Mouse (Mus musculus): ENCODE data around the gene Kbtbd12. TPM values are rescaled to one million over a fixed set of nuclear protein-coding genes. Genes with fewer than 3 reads are reported as not detected.

Gene Kbtbd12
- total RNA-seq, 2 experiments from 2014 or later: 10.1 to 17.2 TPM

GRCm38 (mm10) chr6:88515971-88516370 lies 121.8 kb downstream of the Kbtbd12 start:
- no peak for ATAC-seq (replicated peaks; ENCODE audit: low FRiP score, poor library complexity, severe bottlenecking)

- no peak for ATAC-seq (replicated peaks; ENCODE audit: low FRiP score, poor library complexity, severe bottlenecking)
Measured at GRCm38 (mm10) chr6:88514546-88514945, 123.2 kb downstream of the Kbtbd12 start.

GRCm38 (mm10) chr6:88513984-88514383 lies 123.8 kb downstream of the Kbtbd12 start:
- no peak for ATAC-seq (replicated peaks; ENCODE audit: low FRiP score, poor library complexity, severe bottlenecking)

DNA sequence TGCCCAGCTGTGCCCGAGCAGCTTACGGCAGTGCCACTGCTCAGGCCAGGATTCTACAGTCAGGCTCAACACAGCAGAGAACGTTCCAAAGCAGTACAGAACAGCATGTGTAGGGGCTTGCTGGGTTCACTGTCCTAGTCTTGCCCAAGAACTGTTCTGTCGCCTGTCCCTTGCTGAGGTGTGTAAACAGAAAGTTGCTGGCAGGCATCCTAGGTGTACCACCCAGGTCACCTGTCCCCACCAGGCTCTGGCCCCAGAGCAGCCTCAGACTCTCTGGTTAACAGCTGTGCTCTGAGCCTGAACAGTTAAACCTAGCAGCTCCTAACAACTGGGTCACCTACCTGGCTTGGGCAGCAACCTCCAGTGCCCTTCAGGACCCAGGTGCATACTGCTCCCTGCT lies 134.7 kb downstream of the Kbtbd12 start:
- ATAC-seq (replicated peaks; ENCODE audit: low FRiP score, poor library complexity, severe bottlenecking): no peak

DNA sequence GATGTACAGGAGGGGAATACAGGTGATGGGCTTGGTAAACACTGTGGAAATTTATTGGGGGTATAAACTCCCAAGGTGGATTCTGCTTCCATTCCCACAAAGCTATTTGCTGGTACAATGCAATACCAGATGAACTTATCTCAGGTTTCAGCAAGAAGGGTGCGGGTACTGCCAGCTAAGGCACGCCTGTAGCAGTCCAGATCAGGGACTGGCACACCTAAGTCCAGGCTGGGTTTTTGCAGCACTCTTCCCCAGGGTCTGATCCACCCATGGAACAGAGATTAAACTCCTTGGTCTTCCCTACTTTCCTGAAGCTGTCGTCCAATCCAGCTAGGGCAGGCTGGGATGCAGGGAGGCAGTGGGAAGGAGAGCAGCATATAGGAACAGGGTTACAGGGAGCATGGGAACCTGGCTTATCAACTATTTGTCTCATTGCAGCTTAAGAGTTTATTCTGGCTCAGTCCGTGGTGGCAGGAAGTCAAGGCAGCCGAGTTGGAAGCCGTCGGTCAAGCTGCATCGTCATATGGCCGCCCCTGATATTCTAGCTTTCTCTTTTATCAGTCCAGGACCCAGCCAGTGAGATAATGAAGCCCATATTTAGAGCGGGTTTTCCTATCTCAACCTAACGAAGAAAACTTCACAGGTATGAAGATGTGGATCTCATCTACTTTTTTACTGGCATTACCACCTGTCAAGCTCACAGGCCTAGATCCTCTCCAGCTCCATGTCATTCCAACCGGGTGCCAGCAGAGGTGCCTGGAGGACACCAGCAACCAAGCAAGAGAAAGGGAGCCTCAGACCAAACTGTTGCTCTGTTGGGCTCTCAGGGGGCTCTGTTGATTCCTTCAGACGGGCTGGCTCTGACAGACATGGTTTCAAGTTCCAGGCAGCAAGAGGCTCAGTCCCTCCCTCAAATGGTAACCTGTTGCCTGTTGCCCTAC lies 135.4 kb downstream of the Kbtbd12 start:
- ATAC-seq (replicated peaks; ENCODE audit: low FRiP score, poor library complexity, severe bottlenecking): peak; percentile 67

- ATAC-seq (replicated peaks; ENCODE audit: low FRiP score, poor library complexity, severe bottlenecking): no peak
Measured at GRCm38 (mm10) chr6:88500405-88500767, 137.4 kb downstream of the Kbtbd12 start.

DNA sequence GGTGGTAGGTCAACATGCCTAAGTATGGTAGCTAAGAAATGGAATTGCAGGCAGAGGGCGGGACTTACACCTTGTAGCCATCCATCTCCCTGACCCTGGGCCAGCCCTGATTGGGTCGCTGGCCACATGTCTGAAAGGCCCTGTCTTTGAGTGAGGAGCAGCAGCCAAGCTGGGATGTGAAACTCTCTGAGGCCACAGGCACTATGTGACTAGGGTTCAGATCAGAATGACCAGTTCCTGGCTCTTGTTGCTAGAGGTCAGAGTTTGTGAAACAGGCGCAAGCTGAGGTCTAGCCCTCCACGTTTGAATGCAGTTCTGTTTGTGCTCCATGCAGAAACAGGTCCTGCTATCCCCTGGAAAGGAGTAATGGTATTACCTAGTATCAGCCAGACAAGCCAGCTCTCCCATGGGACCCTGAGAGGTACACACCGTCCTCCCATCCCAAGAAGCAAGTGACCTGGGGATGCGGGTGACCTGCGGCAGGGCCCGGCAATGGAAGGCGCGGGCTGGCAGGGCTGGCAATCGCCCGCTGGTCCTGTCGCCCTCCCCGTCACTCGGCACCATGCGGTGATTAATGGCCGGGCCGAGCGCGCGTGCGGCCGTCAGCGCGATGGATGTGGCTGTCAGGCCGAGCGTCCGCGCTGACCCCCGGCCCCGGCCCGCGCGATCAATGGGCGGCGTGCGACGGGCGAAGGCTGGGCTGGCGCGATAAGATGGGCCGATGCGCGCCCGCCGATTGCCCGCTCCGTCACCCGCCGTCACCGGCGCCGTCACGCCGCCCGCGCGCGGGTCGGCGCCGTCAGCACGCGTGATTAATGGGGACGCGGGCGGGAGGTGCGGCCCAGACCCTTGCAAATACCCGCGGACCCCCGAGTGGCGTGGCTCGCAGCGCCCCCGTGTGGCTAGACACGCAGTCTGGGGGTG lies 138.0 kb downstream of the Kbtbd12 start:
- peak; percentile 42 for ATAC-seq (replicated peaks; ENCODE audit: low FRiP score, poor library complexity, severe bottlenecking)

Other genes with a start within 250 kb of the Kbtbd12 start
- 7.2 and 7.5 TPM in 2 replicates for gene Eefsec, start 191.4 kb downstream of the Kbtbd12 start, total RNA-seq (2015; ENCODE audit: low replicate concordance)
- 5.9 and 8.8 TPM in 2 replicates for gene Eefsec, start 191.4 kb downstream of the Kbtbd12 start, total RNA-seq (2017; ENCODE audit: low replicate concordance)
- gene Ruvbl1, start 172.5 kb downstream of the Kbtbd12 start, total RNA-seq (2015; ENCODE audit: low replicate concordance): 26.3 and 27.2 TPM in 2 replicates
- gene Ruvbl1, start 172.5 kb downstream of the Kbtbd12 start, total RNA-seq (2017; ENCODE audit: low replicate concordance): 23.9 and 36.6 TPM in 2 replicates
- 61.6 and 77.1 TPM in 2 replicates for gene Sec61a1, start 119.0 kb downstream of the Kbtbd12 start, total RNA-seq (2015; ENCODE audit: low replicate concordance)
- gene Sec61a1, start 119.0 kb downstream of the Kbtbd12 start, total RNA-seq (2017; ENCODE audit: low replicate concordance): 70.5 and 93.0 TPM in 2 replicates
- 114 and 119 TPM in 2 replicates for gene Mgll, start 86.5 kb upstream of the Kbtbd12 start, total RNA-seq (2015; ENCODE audit: low replicate concordance)
- 92.5 and 112 TPM in 2 replicates for gene Mgll, start 86.5 kb upstream of the Kbtbd12 start, total RNA-seq (2017; ENCODE audit: low replicate concordance)
- gene Abtb1, start 204.0 kb upstream of the Kbtbd12 start, total RNA-seq (2015; ENCODE audit: low replicate concordance): 49.4 and 49.9 TPM in 2 replicates
- 112 and 178 TPM in 2 replicates for gene Abtb1, start 204.0 kb upstream of the Kbtbd12 start, total RNA-seq (2017; ENCODE audit: low replicate concordance)
- not detected in 2 replicates for gene Podxl2, start 237.1 kb upstream of the Kbtbd12 start, total RNA-seq (2015; ENCODE audit: low replicate concordance)
- gene Podxl2, start 237.1 kb upstream of the Kbtbd12 start, total RNA-seq (2017; ENCODE audit: low replicate concordance): 12.3 TPM in 1 of 2 replicates, not detected in the other